Comparison of ENCODE assay signal across 23 mouse cellular contexts in genomic region chr3:99235116-99235803, GRCm38 (mm10). TPM values are rescaled to one million over a fixed set of nuclear protein-coding genes. Genes with fewer than 3 reads are reported as not detected.
DNase-seq lines count a peak whose midpoint lies in the region; ATAC-seq lines count a peak whose summit lies in the region.
"Had no signal": no experiment of that assay in that cellular context is flagged by ENCODE, and none has a peak within 500 bp of the region (broad histone marks: within the 10 kb centered on the region; RNA-seq: fewer than 3 reads in every experiment).

No protein-coding gene starts in this region.

- H3K9me3 ChIP-seq in heart, embryonic 10.5 days, result no peaks in the 10 kb centered on the region
- no peaks in the 10 kb centered on the region for H3K9me3 ChIP-seq in midbrain, embryonic 11.5 days (ENCODE audit: control insufficient read depth, low read length)
- H3K9me3 ChIP-seq in midbrain, embryonic 16.5 days (replicated peaks; ENCODE audit: control insufficient read depth, low read length, poor library complexity, severe bottlenecking), result no peaks in the 10 kb centered on the region
- H3K9me3 ChIP-seq in embryonic facial prominence, embryonic 15.5 days (replicated peaks), result no peaks in the 10 kb centered on the region
- H3K9me3 ChIP-seq in neural tube, embryonic 11.5 days (ENCODE audit: control insufficient read depth, low read length), result no peaks in the 10 kb centered on the region
- H3K9me3 ChIP-seq: heart, embryonic 15.5 days had no signal

- intact Hi-C loops in heart, postnatal 14 days (cut with DNase I), result loop anchor here (2.0 kb wide), 1 partner anchor 704 kb away; no protein-coding TSS in a partner anchor

- no peak overlapping the region for H3K9ac ChIP-seq in midbrain, embryonic 11.5 days (ENCODE audit: low read length)
- no peak overlapping the region for H3K9ac ChIP-seq in midbrain, embryonic 16.5 days (ENCODE audit: low read depth, low read length)
- no peak overlapping the region for H3K9ac ChIP-seq in embryonic facial prominence, embryonic 15.5 days
- H3K9ac ChIP-seq in neural tube, embryonic 11.5 days (ENCODE audit: low read length), result no peak overlapping the region
- H3K9ac ChIP-seq: forebrain, postnatal 0 days; heart, embryonic 15.5 days had no signal

- H3K27me3 ChIP-seq in heart, embryonic 10.5 days (ENCODE audit: insufficient read depth, poor library complexity, severe bottlenecking), result peaks cover 74% of the 10 kb centered on the region
- peaks cover 70% of the 10 kb centered on the region for H3K27me3 ChIP-seq in midbrain, embryonic 11.5 days (ENCODE audit: control insufficient read depth, insufficient read depth, low read length)
- peaks cover 70% of the 10 kb centered on the region for H3K27me3 ChIP-seq in midbrain, embryonic 16.5 days (ENCODE audit: control insufficient read depth, insufficient read depth, low read depth, low read length)
- peaks cover 64% of the 10 kb centered on the region for H3K27me3 ChIP-seq in embryonic facial prominence, embryonic 15.5 days
- H3K27me3 ChIP-seq in neural tube, embryonic 11.5 days (ENCODE audit: control insufficient read depth, insufficient read depth, low read length), result peaks cover 67% of the 10 kb centered on the region

- H3K27ac ChIP-seq in heart, embryonic 10.5 days, result no peak overlapping the region
- no peak overlapping the region for H3K27ac ChIP-seq in midbrain, embryonic 11.5 days (ENCODE audit: low read depth, low read length)
- H3K27ac ChIP-seq in midbrain, embryonic 16.5 days (ENCODE audit: low read length), result no peak overlapping the region
- no peak overlapping the region for H3K27ac ChIP-seq in embryonic facial prominence, embryonic 15.5 days (replicated peaks)
- no peak overlapping the region for H3K27ac ChIP-seq in neural tube, embryonic 11.5 days (ENCODE audit: low read depth, low read length)
- H3K27ac ChIP-seq: heart, embryonic 15.5 days; hindbrain, postnatal 0 days; macrophage had no signal

- H3K4me2 ChIP-seq in midbrain, embryonic 11.5 days, result no peak overlapping the region
- H3K4me2 ChIP-seq in midbrain, embryonic 16.5 days (ENCODE audit: low read length), result no peak overlapping the region
- H3K4me2 ChIP-seq in embryonic facial prominence, embryonic 15.5 days (replicated peaks), result peak overlapping the region; percentile 8; the same call in 1 of the 2 replicates
- no peak overlapping the region for H3K4me2 ChIP-seq in neural tube, embryonic 11.5 days (ENCODE audit: low read depth)

- no peak for DNase-seq in heart, embryonic 10.5 days (ENCODE audit: low spot score)
- no peak for DNase-seq in heart, postnatal 14 days
- peak; percentile 95 for DNase-seq in midbrain, embryonic 11.5 days (ENCODE audit: low spot score, missing footprints)
- peak; percentile 45 for DNase-seq in neural tube, embryonic 11.5 days (ENCODE audit: low spot score)
- DNase-seq in cerebellum, postnatal 25 days, result no peak
- no peak for DNase-seq in layer of hippocampus, adult 9-11 months
- DNase-seq: adrenal gland, postnatal 14 days; B cell, adult 2 months; cerebellum, adult 9-11 months; forebrain, postnatal 0 days; kidney, adult 8-10 months; kidney, postnatal 4 days; liver; lung, adult 18-20 months; spleen, adult 18-20 months; thymus, postnatal 14 days had no signal

- H3K4me1 ChIP-seq in heart, embryonic 10.5 days, result peaks cover 12% of the 10 kb centered on the region
- no peaks in the 10 kb centered on the region for H3K4me1 ChIP-seq in midbrain, embryonic 11.5 days (ENCODE audit: control insufficient read depth, insufficient read depth, low read length)
- no peaks in the 10 kb centered on the region for H3K4me1 ChIP-seq in midbrain, embryonic 16.5 days (ENCODE audit: control insufficient read depth, insufficient read depth, low read length)
- H3K4me1 ChIP-seq in embryonic facial prominence, embryonic 15.5 days, result peaks cover 13% of the 10 kb centered on the region; the same call in 1 of the 2 replicates
- H3K4me1 ChIP-seq in neural tube, embryonic 11.5 days (ENCODE audit: control insufficient read depth, insufficient read depth, low read length), result no peaks in the 10 kb centered on the region

- 0 out of 2 replicates have a peak overlapping the region, but pooled peaks have one; percentile 52 for H3K4me3 ChIP-seq in heart, embryonic 10.5 days
- H3K4me3 ChIP-seq in midbrain, embryonic 11.5 days (ENCODE audit: low read depth, low read length), result no peak overlapping the region
- no peak overlapping the region for H3K4me3 ChIP-seq in midbrain, embryonic 16.5 days (ENCODE audit: low read depth, low read length)
- H3K4me3 ChIP-seq in embryonic facial prominence, embryonic 15.5 days (replicated peaks), result no peak overlapping the region
- no peak overlapping the region for H3K4me3 ChIP-seq in neural tube, embryonic 11.5 days (ENCODE audit: low read depth, low read length)

- H3K36me3 ChIP-seq in heart, embryonic 10.5 days, result no peaks in the 10 kb centered on the region
- H3K36me3 ChIP-seq in midbrain, embryonic 11.5 days (ENCODE audit: control insufficient read depth, insufficient read depth, low read length), result no peaks in the 10 kb centered on the region
- no peaks in the 10 kb centered on the region for H3K36me3 ChIP-seq in midbrain, embryonic 16.5 days (ENCODE audit: control insufficient read depth, insufficient read depth, low read length)
- H3K36me3 ChIP-seq in embryonic facial prominence, embryonic 15.5 days, result no peaks in the 10 kb centered on the region
- no peaks in the 10 kb centered on the region for H3K36me3 ChIP-seq in neural tube, embryonic 11.5 days (ENCODE audit: control insufficient read depth, insufficient read depth, low read length)
- H3K36me3 ChIP-seq: heart, embryonic 15.5 days had no signal

- no peak for ATAC-seq in midbrain, embryonic 11.5 days (ENCODE audit: low FRiP score)
- ATAC-seq in midbrain, embryonic 16.5 days, result no peak
- ATAC-seq in embryonic facial prominence, embryonic 15.5 days (ENCODE audit: insufficient number of reproducible peaks, low FRiP score, low TSS enrichment, low read depth), result no peak
- ATAC-seq in neural tube, embryonic 11.5 days (ENCODE audit: insufficient read depth, low FRiP score, low TSS enrichment), result no peak

- WGBS in heart, embryonic 10.5 days, result 2% methylated on average over 23 of the region's 23 CpGs
- under 1% methylated on average over 23 of the region's 23 CpGs for WGBS in midbrain, embryonic 11.5 days
- 2% methylated on average over 23 of the region's 23 CpGs for WGBS in midbrain, embryonic 16.5 days
- WGBS in embryonic facial prominence, embryonic 15.5 days, result 30% methylated on average over 23 of the region's 23 CpGs
- under 1% methylated on average over 23 of the region's 23 CpGs for WGBS in neural tube, embryonic 11.5 days

RNA-seq across cellular contexts. Expression of gene Tbx15, which starts 4.9 kb away (rescaled TPM):
- polyA plus RNA-seq in heart, embryonic 10.5 days (2016; fragmentation: Nextera tagmentation; extraction: Ambion mirVana), result 0.12 and 0.67 TPM in 2 replicates
- under 1 TPM; 0.10 to 0.48 TPM for total RNA-seq in heart, postnatal 14 days (2021)
- 1.6 and 1.8 TPM in 2 replicates for polyA plus RNA-seq in midbrain, embryonic 11.5 days (2014; fragmentation: Nextera tagmentation; extraction: Ambion mirVana)
- 0.45 and 0.68 TPM in 2 replicates for polyA plus RNA-seq in midbrain, embryonic 16.5 days (2015; fragmentation: Nextera tagmentation; extraction: Ambion mirVana)
- 25.2 and 25.9 TPM in 2 replicates for polyA plus RNA-seq in embryonic facial prominence, embryonic 15.5 days (2015; fragmentation: Nextera tagmentation; extraction: Ambion mirVana)
- 2.1 and 2.6 TPM in 2 replicates for polyA plus RNA-seq in neural tube, embryonic 11.5 days (2014; fragmentation: Nextera tagmentation; extraction: Ambion mirVana)
- total RNA-seq: monocyte, adult 5-6 weeks; neutrophil, adult 5-6 weeks had no signal
- polyA plus RNA-seq: macrophage had no signal

Comparison
In these comparisons a context has a peak if more than half of its experiments do, and no peak if none do; other contexts are left out.
1. DNase-seq: peak in midbrain, embryonic 11.5 days (single experiment) and neural tube, embryonic 11.5 days (single experiment); none in heart, embryonic 10.5 days (single experiment), heart, postnatal 14 days (0 of 2), cerebellum, postnatal 25 days (0 of 2) and layer of hippocampus, adult 9-11 months (single experiment).